Mouse (Mus musculus) E14TG2a.4 (cell line): Measurements from ENCODE around the gene G430095P16Rik.

Experiments used
- H3K27me3 ChIP-seq: 2 replicates; pipeline ENCODE4 v1.6.1; 2014; ENCODE audit warnings: low read length, control low read depth; ENCODE audit not compliant: insufficient read depth
- H3K36me3 ChIP-seq: 2 replicates; pipeline ENCODE4 v1.6.1; 2014; ENCODE audit warnings: low read length, control low read depth; ENCODE audit not compliant: insufficient read depth
- H3K4me1 ChIP-seq: replicated peaks from 2 replicates; pipeline ENCODE4 v1.6.1; 2014; ENCODE audit warnings: low read depth, low read length, control low read depth
- H3K4me3 ChIP-seq: replicated peaks from 2 replicates; pipeline ENCODE4 v1.5.1; 2014; ENCODE audit warnings: mild to moderate bottlenecking, low read length
- H3K9me3 ChIP-seq: 2 replicates; pipeline ENCODE4 v1.6.1; 2014; ENCODE audit warnings: low read length, control low read depth
- CTCF ChIP-seq: conservative IDR thresholded peaks from 2 replicates; pipeline ENCODE4 v1.5.1; 2014; ENCODE audit warnings: low read length
- NANOG ChIP-seq: IDR thresholded peaks from 2 replicates; pipeline ENCODE4 v1.6.1; 2014; ENCODE audit warnings: borderline replicate concordance, low read length, mixed read lengths
- POU5F1 ChIP-seq: IDR thresholded peaks from 2 replicates; pipeline ENCODE4 v1.6.1; 2014; ENCODE audit warnings: low read length, borderline replicate concordance

G430095P16Rik gene

GRCm38 (mm10) chr8:84689091-84689915 lies 33.5 kb upstream of the G430095P16Rik start:
- Histone ChIP-seq H3K36me3 (peaks cover 59% of the 10 kb centered on the region), H3K4me3 (peak overlapping the region; percentile 97), H3K27me3 (no peaks in the 10 kb centered on the region), H3K9me3 (no peaks in the 10 kb centered on the region), H3K4me1 (peaks cover 62% of the 10 kb centered on the region)
- TF ChIP-seq POU5F1 (no peak), CTCF (no peak), NANOG (no peak)

GRCm38 (mm10) chr8:84693332-84693731 lies 29.5 kb upstream of the G430095P16Rik start:
- Histone ChIP-seq H3K4me1 (peaks cover 68% of the 10 kb centered on the region), H3K27me3 (no peaks in the 10 kb centered on the region), H3K36me3 (peaks cover 83% of the 10 kb centered on the region), H3K9me3 (no peaks in the 10 kb centered on the region), H3K4me3 (no peak overlapping the region)
- TF ChIP-seq CTCF = no peak

- no peak overlapping the region for H3K4me3 ChIP-seq
- H3K4me1 ChIP-seq = peaks cover 71% of the 10 kb centered on the region
- no peaks in the 10 kb centered on the region for H3K9me3 ChIP-seq
- TF ChIP-seq NANOG (no peak), CTCF (no peak), POU5F1 (no peak)
- H3K27me3 ChIP-seq = no peaks in the 10 kb centered on the region
- H3K36me3 ChIP-seq = peaks cover 99% of the 10 kb centered on the region
Observed at GRCm38 (mm10) chr8:84695140-84695539, 27.7 kb upstream of the G430095P16Rik start.

- H3K36me3 ChIP-seq = peaks cover 79% of the 10 kb centered on the region
- no peak overlapping the region for H3K4me3 ChIP-seq
- no peak for TF ChIP-seq NANOG
- TF ChIP-seq POU5F1 = no peak
- TF ChIP-seq CTCF = peak; percentile 48
- H3K27me3 ChIP-seq = peaks cover 13% of the 10 kb centered on the region
- peaks cover 74% of the 10 kb centered on the region for H3K4me1 ChIP-seq
- H3K9me3 ChIP-seq = no peaks in the 10 kb centered on the region
Observed at GRCm38 (mm10) chr8:84697166-84698130, 25.4 kb upstream of the G430095P16Rik start.

GRCm38 (mm10) chr8:84698288-84698687 lies 24.5 kb upstream of the G430095P16Rik start:
- H3K4me1 ChIP-seq = peaks cover 70% of the 10 kb centered on the region
- H3K4me3 ChIP-seq = no peak overlapping the region
- TF ChIP-seq POU5F1 = no peak
- H3K27me3 ChIP-seq = peaks cover 21% of the 10 kb centered on the region
- H3K36me3 ChIP-seq = peaks cover 71% of the 10 kb centered on the region
- no peaks in the 10 kb centered on the region for H3K9me3 ChIP-seq

GRCm38 (mm10) chr8:84698929-84699401 lies 23.8 kb upstream of the G430095P16Rik start:
- Histone ChIP-seq H3K9me3 (no peaks in the 10 kb centered on the region), H3K27me3 (peaks cover 27% of the 10 kb centered on the region), H3K4me1 (peaks cover 71% of the 10 kb centered on the region), H3K36me3 (peaks cover 64% of the 10 kb centered on the region), H3K4me3 (no peak overlapping the region)
- TF ChIP-seq CTCF = no peak
- no peak for TF ChIP-seq POU5F1
- no peak for TF ChIP-seq NANOG

GRCm38 (mm10) chr8:84699861-84700322 lies 22.9 kb upstream of the G430095P16Rik start:
- peaks cover 37% of the 10 kb centered on the region for H3K27me3 ChIP-seq
- H3K9me3 ChIP-seq = no peaks in the 10 kb centered on the region
- peaks cover 55% of the 10 kb centered on the region for H3K36me3 ChIP-seq
- peaks cover 70% of the 10 kb centered on the region for H3K4me1 ChIP-seq
- TF ChIP-seq CTCF (peak; percentile 80), NANOG (no peak)
- H3K4me3 ChIP-seq = no peak overlapping the region

- Histone ChIP-seq H3K4me1 (peaks cover 70% of the 10 kb centered on the region), H3K9me3 (no peaks in the 10 kb centered on the region), H3K36me3 (peaks cover 48% of the 10 kb centered on the region), H3K4me3 (no peak overlapping the region), H3K27me3 (peaks cover 43% of the 10 kb centered on the region)
- no peak for TF ChIP-seq NANOG
- no peak for TF ChIP-seq CTCF
- no peak for TF ChIP-seq POU5F1
Observed at GRCm38 (mm10) chr8:84700526-84700925, 22.3 kb upstream of the G430095P16Rik start.
